Mouse (Mus musculus): Measurements from ENCODE around the gene Ccdc183. TPM values are rescaled to one million over a fixed set of nuclear protein-coding genes. Genes with fewer than 3 reads are reported as not detected.
A peak's percentile ranks its signal among the peaks of the same experiment; 100 is the strongest.

The Ccdc183 gene
- total RNA-seq (2014; rRNA removed; ENCODE audit: low replicate concordance) = not detected in 2 replicates
- polyA plus RNA-seq (2015; fragmentation: Nextera tagmentation; extraction: Ambion mirVana) = 0.22 and 0.23 TPM in 2 replicates

- no peak within 1 kb of the TSS for H3K27ac ChIP-seq (ENCODE audit: low read depth)
- H3K4me3 ChIP-seq (ENCODE audit: low read depth, low read length) = no peak within 1 kb of the TSS
- H3K4me2 ChIP-seq (ENCODE audit: low read depth, low read length) = no peak within 1 kb of the TSS
- H3K4me1 ChIP-seq (ENCODE audit: control insufficient read depth, insufficient read depth) = peaks cover 4% of the 10 kb centered on the region; the same call in 1 of the 2 replicates
- no peaks in the 10 kb centered on the region; the same call in 1 of the 2 replicates for H3K36me3 ChIP-seq (replicated peaks; ENCODE audit: control insufficient read depth, insufficient read depth, low read length)
- WGBS = 74% methylated on average over 3 of the region's 3 CpGs
- DNase-seq (ENCODE audit: low spot score) = no peak
- H3K9me3 ChIP-seq (replicated peaks; ENCODE audit: control insufficient read depth, low read length) = no peaks in the 10 kb centered on the region
- TF ChIP-seq CTCF (IDR thresholded peaks at IDR 0.05; ENCODE audit: low read depth) (no peak), EP300 (IDR thresholded peaks at IDR 0.05; ENCODE audit: low read depth) (no peak)
- no peak for ATAC-seq (ENCODE audit: insufficient read depth, low read depth)
- H3K27me3 ChIP-seq (ENCODE audit: control insufficient read depth, insufficient read depth, low read length) = peaks cover 44% of the 10 kb centered on the region
- no peak within 1 kb of the TSS for H3K9ac ChIP-seq (replicated peaks; ENCODE audit: low read depth, low read length)
These were observed at the start of gene Ccdc183 for GRCm38 (mm10) chr2:25617578-25617977. Ccdc183 (minus strand) TSS chr2:25617678.

GRCm38 (mm10) chr2:25666516-25666915 lies 49.0 kb upstream of the Ccdc183 start:
- H3K9ac ChIP-seq (replicated peaks; ENCODE audit: low read depth, low read length) = no peak overlapping the region
- H3K4me2 ChIP-seq (ENCODE audit: low read depth, low read length) = no peak overlapping the region
- WGBS = 34% methylated on average over 1 of the region's 1 CpGs
- no peak for TF ChIP-seq CTCF (IDR thresholded peaks at IDR 0.05; ENCODE audit: low read depth)
- no peak for TF ChIP-seq EP300 (IDR thresholded peaks at IDR 0.05; ENCODE audit: low read depth)
- H3K9me3 ChIP-seq (replicated peaks; ENCODE audit: control insufficient read depth, low read length) = no peaks in the 10 kb centered on the region
- H3K4me1 ChIP-seq (ENCODE audit: control insufficient read depth, insufficient read depth) = no peaks in the 10 kb centered on the region
- ATAC-seq (ENCODE audit: insufficient read depth, low read depth) = no peak
- H3K27me3 ChIP-seq (ENCODE audit: control insufficient read depth, insufficient read depth, low read length) = no peaks in the 10 kb centered on the region
- H3K36me3 ChIP-seq (replicated peaks; ENCODE audit: control insufficient read depth, insufficient read depth, low read length) = no peaks in the 10 kb centered on the region
- H3K4me3 ChIP-seq (ENCODE audit: low read depth, low read length) = no peak overlapping the region
- no peak for DNase-seq (ENCODE audit: low spot score)
- no peak overlapping the region for H3K27ac ChIP-seq (ENCODE audit: low read depth)

DNA sequence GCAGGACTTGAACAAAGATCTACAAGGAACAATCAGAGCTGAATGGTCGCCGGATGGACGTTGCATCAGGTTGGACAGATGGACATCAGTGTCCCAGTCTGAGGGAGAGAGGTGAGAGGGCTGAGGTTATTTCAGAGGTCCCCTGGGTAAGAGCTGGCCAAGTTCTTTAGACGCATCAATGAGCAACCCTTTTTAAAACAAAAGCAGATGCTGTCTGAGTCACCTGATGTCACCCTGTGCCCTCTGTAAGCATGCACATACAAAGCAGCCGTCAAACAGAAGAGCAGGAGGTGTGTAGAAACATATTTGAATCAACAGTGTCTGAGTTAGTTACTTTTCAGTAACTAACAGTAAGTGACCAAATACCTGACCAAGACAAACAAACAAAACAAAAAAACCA lies 46.6 kb upstream of the Ccdc183 start:
- DNase-seq (ENCODE audit: low spot score) (no peak), ATAC-seq (ENCODE audit: insufficient read depth, low read depth) (no peak)
- Histone ChIP-seq H3K27me3 (ENCODE audit: control insufficient read depth, insufficient read depth, low read length) (no peaks in the 10 kb centered on the region), H3K4me2 (ENCODE audit: low read depth, low read length) (no peak overlapping the region), H3K9ac (replicated peaks; ENCODE audit: low read depth, low read length) (no peak overlapping the region), H3K9me3 (replicated peaks; ENCODE audit: control insufficient read depth, low read length) (no peaks in the 10 kb centered on the region), H3K4me1 (ENCODE audit: control insufficient read depth, insufficient read depth) (no peaks in the 10 kb centered on the region), H3K27ac (ENCODE audit: low read depth) (no peak overlapping the region), H3K4me3 (ENCODE audit: low read depth, low read length) (no peak overlapping the region), H3K36me3 (replicated peaks; ENCODE audit: control insufficient read depth, insufficient read depth, low read length) (no peaks in the 10 kb centered on the region)
- TF ChIP-seq CTCF (IDR thresholded peaks at IDR 0.05; ENCODE audit: low read depth) (no peak), EP300 (IDR thresholded peaks at IDR 0.05; ENCODE audit: low read depth) (no peak)
- WGBS = 78% methylated on average over 5 of the region's 5 CpGs

GRCm38 (mm10) chr2:25663511-25663910 lies 46.0 kb upstream of the Ccdc183 start:
- H3K4me1 ChIP-seq (ENCODE audit: control insufficient read depth, insufficient read depth) = no peaks in the 10 kb centered on the region
- no peak for TF ChIP-seq EP300 (IDR thresholded peaks at IDR 0.05; ENCODE audit: low read depth)
- peak; percentile 61 for TF ChIP-seq CTCF (IDR thresholded peaks at IDR 0.05; ENCODE audit: low read depth)
- no peak for ATAC-seq (ENCODE audit: insufficient read depth, low read depth)

GRCm38 (mm10) chr2:25661245-25661970 lies 43.9 kb upstream of the Ccdc183 start:
- no peaks in the 10 kb centered on the region for H3K9me3 ChIP-seq (replicated peaks; ENCODE audit: control insufficient read depth, low read length)
- no peak overlapping the region for H3K4me3 ChIP-seq (ENCODE audit: low read depth, low read length)
- WGBS = 67% methylated on average over 6 of the region's 6 CpGs
- H3K36me3 ChIP-seq (replicated peaks; ENCODE audit: control insufficient read depth, insufficient read depth, low read length) = no peaks in the 10 kb centered on the region
- H3K9ac ChIP-seq (replicated peaks; ENCODE audit: low read depth, low read length) = no peak overlapping the region
- no peak for DNase-seq (ENCODE audit: low spot score)
- H3K27ac ChIP-seq (ENCODE audit: low read depth) = no peak overlapping the region
- TF ChIP-seq CTCF (IDR thresholded peaks at IDR 0.05; ENCODE audit: low read depth) = no peak
- no peak for TF ChIP-seq EP300 (IDR thresholded peaks at IDR 0.05; ENCODE audit: low read depth)
- H3K4me2 ChIP-seq (ENCODE audit: low read depth, low read length) = no peak overlapping the region
- ATAC-seq (ENCODE audit: insufficient read depth, low read depth) = no peak
- no peaks in the 10 kb centered on the region for H3K27me3 ChIP-seq (ENCODE audit: control insufficient read depth, insufficient read depth, low read length)
- no peaks in the 10 kb centered on the region for H3K4me1 ChIP-seq (ENCODE audit: control insufficient read depth, insufficient read depth)

More at GRCm38 (mm10) chr2:25663511-25663910, 46.0 kb upstream of the Ccdc183 start:
- H3K27me3 ChIP-seq (ENCODE audit: control insufficient read depth, insufficient read depth, low read length) = no peaks in the 10 kb centered on the region
- 64% methylated on average over 1 of the region's 1 CpGs for WGBS
- H3K27ac ChIP-seq (ENCODE audit: low read depth) = no peak overlapping the region
- no peak overlapping the region for H3K4me2 ChIP-seq (ENCODE audit: low read depth, low read length)
- H3K9ac ChIP-seq (replicated peaks; ENCODE audit: low read depth, low read length) = no peak overlapping the region
- no peaks in the 10 kb centered on the region for H3K36me3 ChIP-seq (replicated peaks; ENCODE audit: control insufficient read depth, insufficient read depth, low read length)
- H3K9me3 ChIP-seq (replicated peaks; ENCODE audit: control insufficient read depth, low read length) = no peaks in the 10 kb centered on the region
- DNase-seq (ENCODE audit: low spot score) = peak; percentile 30
- no peak overlapping the region for H3K4me3 ChIP-seq (ENCODE audit: low read depth, low read length)
